Mouse (Mus musculus) limb, embryonic 14.5 days (tissue): ENCODE data around the gene Gm525. TPM values are rescaled to one million over a fixed set of nuclear protein-coding genes. Genes with fewer than 3 reads are reported as not detected.

Experiments
- ATAC-seq: fragments of 200-750 bp; cut with Nextera tagmentation; 2 replicates; pipeline ENCODE4 v1.8.0; 2017; ENCODE audit warnings: low read depth, moderate number of reproducible peaks, moderate TSS enrichment; ENCODE audit not compliant: low FRiP score
- DNase-seq: peaks from one replicate; pipeline ENCODE4 v3.0.0-alpha.2; 2015; ENCODE audit warnings: low spot score
- H3K27ac ChIP-seq: fragments of 300-500 bp; sonication (generic); replicated peaks from 2 replicates; pipeline ENCODE4 v1.5.1; 2014; ENCODE audit warnings: low read depth, mild to moderate bottlenecking, low read length, moderate library complexity, mixed read lengths
- H3K27me3 ChIP-seq: fragments of 300-500 bp; sonication (generic); 2 replicates; pipeline ENCODE4 v1.6.1; 2014; ENCODE audit warnings: low read length, mixed read lengths; ENCODE audit not compliant: control insufficient read depth, insufficient read depth
- H3K36me3 ChIP-seq: fragments of 300-500 bp; sonication (generic); 2 replicates; pipeline ENCODE4 v1.6.1; 2014; ENCODE audit warnings: mild to moderate bottlenecking, low read length, moderate library complexity, mixed read lengths; ENCODE audit not compliant: control insufficient read depth, insufficient read depth
- H3K4me1 ChIP-seq: fragments of 300-500 bp; sonication (generic); 2 replicates; pipeline ENCODE4 v1.6.1; 2014; ENCODE audit warnings: antibody characterized with exemption, low read length, mixed read lengths; ENCODE audit not compliant: control insufficient read depth, insufficient read depth
- H3K4me2 ChIP-seq: fragments of 300-500 bp; sonication (generic); replicated peaks from 2 replicates; pipeline ENCODE4 v1.6.1; 2014; ENCODE audit warnings: low read depth, mild to moderate bottlenecking, low read length, moderate library complexity; ENCODE audit not compliant: severe bottlenecking
- H3K4me3 ChIP-seq: fragments of 300-500 bp; sonication (generic); replicated peaks from 2 replicates; pipeline ENCODE4 v1.5.1; 2014; ENCODE audit warnings: low read length
- H3K9ac ChIP-seq: fragments of 300-500 bp; sonication (generic); 2 replicates; pipeline ENCODE4 v1.6.1; 2014; ENCODE audit warnings: mild to moderate bottlenecking, low read depth, low read length, moderate library complexity; ENCODE audit not compliant: severe bottlenecking
- H3K9me3 ChIP-seq: fragments of 300-500 bp; sonication (generic); 2 replicates; pipeline ENCODE4 v1.6.1; 2016; ENCODE audit warnings: low read length; ENCODE audit not compliant: control insufficient read depth
- POLR2A ChIP-seq: fragments of 200-500 bp; IDR thresholded peaks from 2 replicates; pipeline ENCODE4 v1.8.0; 2012; ENCODE audit warnings: inconsistent platforms, mild to moderate bottlenecking, moderate library complexity, borderline replicate concordance; ENCODE audit not compliant: insufficient read depth, insufficient read length; ENCODE audit errors: extremely low read depth
- WGBS: fragments of 180-500 bp; shearing (Covaris S2); extraction: QIAGEN DNeasy Blood & Tissue Kit; methylation state at CpG from one replicate; pipeline ENCODE4 v1.1.7; 2014; 5-methylcytosine and 5-hydroxymethylcytosine counted together
- polyA plus RNA-seq, 2 experiments: library from polyadenylated mRNA; depleted of rRNA in 1 of 2; stranded (reverse) in 1 of 2; unstranded in 1 of 2; fragments of >200 nt; fragmentation: Nextera tagmentation in 1 of 2; extraction: Ambion mirVana in 1 of 2; gene quantifications; 2 replicates each; pipeline versions ENCODE4 v1.2.1 to v1.2.3; 2012 to 2014

Gene Gm525
- polyA plus RNA-seq (2012; rRNA removed), result 2.3 and 3.1 TPM in 2 replicates
- 1.8 and 2.1 TPM in 2 replicates for polyA plus RNA-seq (2014; fragmentation: Nextera tagmentation; extraction: Ambion mirVana)

DNA sequence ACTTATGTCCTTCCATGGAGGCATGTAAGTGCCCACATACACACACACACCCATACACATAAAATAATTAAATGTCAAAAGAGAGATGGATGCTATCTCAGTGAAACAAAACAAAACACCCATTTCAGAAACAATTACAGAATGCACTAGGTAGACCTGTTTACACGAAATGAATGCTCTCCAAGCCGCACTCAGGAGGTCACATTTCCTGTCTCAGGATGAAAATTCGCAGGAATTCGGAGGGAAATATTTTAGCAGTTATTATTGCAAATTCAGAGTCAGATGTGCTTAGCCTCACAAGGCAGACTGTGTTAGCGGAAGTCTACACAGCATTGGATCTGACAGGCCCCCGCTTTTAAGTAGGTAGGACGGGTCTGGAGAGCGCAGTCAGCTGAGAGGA is at the start of gene Gm525:
Gene Gm525, plus strand, starts transcription at position 301 of the 400 bp plus-strand sequence.
- Histone ChIP-seq H3K4me2 (no peak within 1 kb of the TSS), H3K27me3 (no peaks in the 10 kb centered on the region), H3K36me3 (no peaks in the 10 kb centered on the region), H3K27ac (no peak within 1 kb of the TSS), H3K4me1 (no peaks in the 10 kb centered on the region), H3K4me3 (no peak within 1 kb of the TSS), H3K9ac (no peak within 1 kb of the TSS), H3K9me3 (no peaks in the 10 kb centered on the region)
- no peak for ATAC-seq
- DNase-seq, result no peak
- no peak for TF ChIP-seq POLR2A
- 77% methylated on average over 8 of the region's 8 CpGs for WGBS

DNA sequence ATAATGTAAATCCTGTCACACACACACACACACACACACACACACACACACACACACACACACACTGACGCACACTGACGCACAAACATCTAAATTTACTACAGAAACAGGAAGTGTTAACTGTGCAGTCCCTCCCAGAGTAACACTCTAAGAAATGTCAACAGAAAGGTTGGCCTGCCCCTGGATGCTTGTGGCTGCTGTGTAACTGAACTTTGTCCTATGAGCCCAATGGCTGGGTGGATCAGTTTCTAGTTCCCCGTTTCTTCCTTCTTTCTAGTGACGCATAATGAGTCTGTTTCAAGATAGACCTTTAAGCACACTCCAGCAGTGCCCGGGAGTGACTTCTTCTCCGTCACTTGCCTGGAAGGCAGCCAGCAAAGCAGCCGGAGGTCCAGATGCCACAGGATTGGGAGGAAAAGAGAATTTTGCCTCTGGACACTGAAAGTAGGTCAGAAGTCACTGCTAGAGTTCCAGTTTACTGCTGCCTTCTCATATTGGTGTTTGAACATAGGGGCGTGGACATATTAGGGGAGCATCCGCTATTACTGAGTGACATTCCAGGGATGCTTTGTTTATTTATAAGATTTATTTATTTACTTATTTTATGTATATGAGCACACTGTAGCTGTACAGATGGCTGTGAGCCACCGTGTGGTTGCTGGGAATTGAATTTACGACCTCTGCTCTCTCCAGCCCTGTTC is 49.3 kb upstream of the Gm525 start:
- WGBS, result 40% methylated on average over 11 of the region's 11 CpGs
- no peaks in the 10 kb centered on the region for H3K9me3 ChIP-seq
- peaks cover 3% of the 10 kb centered on the region; the same call in 1 of the 2 replicates for H3K4me1 ChIP-seq
- no peaks in the 10 kb centered on the region for H3K27me3 ChIP-seq
- peak overlapping the region; percentile 28; the same call in 1 of the 2 replicates for H3K27ac ChIP-seq
- no peak overlapping the region for H3K4me2 ChIP-seq
- no peak for DNase-seq
- no peak; the same call in 1 of the 2 replicates for ATAC-seq
- no peaks in the 10 kb centered on the region for H3K36me3 ChIP-seq
- TF ChIP-seq POLR2A, result no peak
- H3K9ac ChIP-seq, result no peak overlapping the region
- no peak overlapping the region for H3K4me3 ChIP-seq

DNA sequence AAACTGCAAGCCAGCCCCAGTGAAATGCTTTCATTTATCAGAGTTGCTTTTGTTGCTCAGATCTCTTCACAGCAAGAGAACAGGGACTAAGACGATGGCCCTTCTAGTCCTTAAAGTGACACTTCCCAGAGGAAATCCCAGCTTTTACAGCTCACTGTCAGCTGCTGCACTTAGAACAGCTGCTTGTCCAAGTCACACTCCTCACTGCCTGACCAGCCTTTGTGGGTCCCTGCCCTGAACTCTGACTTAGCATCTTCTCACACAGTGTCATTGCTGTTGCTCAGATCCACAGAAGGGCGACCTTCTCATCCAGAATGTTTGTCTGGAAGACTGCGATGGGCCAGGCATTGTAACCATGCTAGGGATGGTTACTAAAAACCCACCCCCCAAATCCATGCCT is 48.0 kb upstream of the Gm525 start:
- no peak for DNase-seq
- no peaks in the 10 kb centered on the region for H3K9me3 ChIP-seq
- TF ChIP-seq POLR2A, result no peak
- H3K4me3 ChIP-seq, result no peak overlapping the region
- peaks cover 3% of the 10 kb centered on the region; the same call in 1 of the 2 replicates for H3K4me1 ChIP-seq
- H3K27ac ChIP-seq, result no peak overlapping the region
- H3K4me2 ChIP-seq, result no peak overlapping the region
- H3K9ac ChIP-seq, result no peak overlapping the region
- no peak for ATAC-seq
- no peaks in the 10 kb centered on the region for H3K27me3 ChIP-seq
- 68% methylated on average over 3 of the region's 3 CpGs for WGBS
- H3K36me3 ChIP-seq, result no peaks in the 10 kb centered on the region

DNA sequence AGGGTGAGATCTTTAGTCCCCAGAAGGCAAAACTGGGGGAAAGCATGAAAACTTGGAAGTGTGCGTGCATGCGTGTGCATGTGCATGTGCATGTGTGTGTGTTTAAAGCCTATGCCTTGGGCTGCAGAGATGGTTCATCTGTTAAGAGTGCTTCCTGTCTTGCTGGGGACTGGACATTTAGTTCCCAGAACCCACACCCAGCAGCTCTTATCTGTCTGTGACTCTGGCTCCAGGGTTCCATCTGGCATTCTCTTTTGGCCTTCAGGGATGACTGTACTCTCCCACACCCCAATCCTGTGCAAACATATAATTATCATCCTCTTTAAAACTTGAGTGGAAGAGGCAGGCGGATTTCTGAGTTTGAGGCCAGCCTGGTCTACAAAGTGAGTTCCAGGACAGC is 47.5 kb upstream of the Gm525 start:
- no peaks in the 10 kb centered on the region for H3K27me3 ChIP-seq
- no peak overlapping the region for H3K27ac ChIP-seq
- H3K9ac ChIP-seq, result no peak overlapping the region
- 84% methylated on average over 3 of the region's 3 CpGs for WGBS
- no peak for ATAC-seq
- TF ChIP-seq POLR2A, result no peak
- H3K4me3 ChIP-seq, result no peak overlapping the region
- peaks cover 3% of the 10 kb centered on the region; the same call in 1 of the 2 replicates for H3K4me1 ChIP-seq
- no peaks in the 10 kb centered on the region for H3K36me3 ChIP-seq
- H3K9me3 ChIP-seq, result no peaks in the 10 kb centered on the region
- no peak overlapping the region for H3K4me2 ChIP-seq
- no peak for DNase-seq

DNA sequence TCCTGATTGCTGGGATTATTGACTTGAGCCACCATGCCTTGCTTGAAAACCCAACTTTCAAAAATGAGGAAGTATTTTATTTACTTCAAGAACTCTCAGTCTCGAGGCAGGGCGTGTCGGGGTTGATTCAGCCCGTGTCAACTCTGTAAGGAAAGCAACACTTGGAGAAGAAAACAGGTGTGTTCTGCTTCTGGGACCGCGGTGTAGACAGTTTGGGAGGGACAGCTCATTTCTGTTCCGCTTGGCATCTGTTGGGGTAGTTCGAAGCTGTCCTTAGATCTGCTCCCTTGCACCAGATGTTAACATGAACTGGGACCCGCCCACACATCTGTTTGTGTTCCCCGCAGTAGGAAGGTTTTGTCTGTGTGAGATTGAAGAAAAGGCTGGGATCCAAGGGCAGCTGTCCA is 45.7 kb upstream of the Gm525 start:
- no peaks in the 10 kb centered on the region for H3K27me3 ChIP-seq
- no peaks in the 10 kb centered on the region for H3K9me3 ChIP-seq
- DNase-seq (peak; percentile 11), ATAC-seq (no peak)
- no peak overlapping the region for H3K4me2 ChIP-seq
- no peak for TF ChIP-seq POLR2A
- no peak overlapping the region for H3K9ac ChIP-seq
- WGBS, result 77% methylated on average over 10 of the region's 10 CpGs
- peaks cover 3% of the 10 kb centered on the region; the same call in 1 of the 2 replicates for H3K4me1 ChIP-seq
- H3K36me3 ChIP-seq, result no peaks in the 10 kb centered on the region
- no peak overlapping the region for H3K27ac ChIP-seq
- H3K4me3 ChIP-seq, result no peak overlapping the region
